In the genomic region with DNA sequence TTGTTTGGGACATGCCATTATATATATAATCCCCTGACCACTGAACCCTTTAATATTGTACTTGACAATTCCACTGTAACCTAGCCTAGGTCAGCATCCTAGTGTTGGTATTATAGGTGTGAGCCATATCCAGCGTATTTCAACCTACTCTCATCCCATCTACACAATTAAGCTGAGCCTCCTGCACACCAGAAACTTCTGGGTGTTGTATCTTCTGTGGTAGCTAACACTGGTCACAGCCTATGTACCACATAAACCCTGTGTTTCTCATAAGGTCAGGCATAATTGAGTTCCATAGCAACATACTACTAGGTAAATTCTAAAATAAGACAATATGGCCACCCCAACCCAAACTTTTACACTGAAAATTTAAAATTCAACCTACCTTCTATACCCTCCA, we compare ENCODE assay signal across 23 mouse cellular contexts. TPM values are rescaled to one million over a fixed set of nuclear protein-coding genes. Genes with fewer than 3 reads are reported as not detected.
DNase-seq lines count a peak whose midpoint lies in the region; ATAC-seq and TF ChIP-seq lines count a peak whose summit lies in the region.
"Had no signal": no experiment of that assay in that cellular context is flagged by ENCODE, and none has a peak within 500 bp of the region (broad histone marks: within the 10 kb centered on the region; RNA-seq: fewer than 3 reads in every experiment).

No protein-coding gene starts in this region.

- peaks cover 16% of the 10 kb centered on the region for H3K4me1 ChIP-seq in heart, postnatal 0 days (ENCODE audit: control insufficient read depth, insufficient read depth)
- peaks cover 24% of the 10 kb centered on the region for H3K4me1 ChIP-seq in midbrain, embryonic 10.5 days
- H3K4me1 ChIP-seq in midbrain, embryonic 14.5 days (ENCODE audit: control insufficient read depth, insufficient read depth, low read length) = peaks cover 19% of the 10 kb centered on the region
- no peaks in the 10 kb centered on the region for H3K4me1 ChIP-seq in ES-Bruce4 (ENCODE audit: control insufficient read depth, insufficient read depth, low read length)
- peaks cover 30% of the 10 kb centered on the region for H3K4me1 ChIP-seq in liver, postnatal 0 days (ENCODE audit: insufficient read depth)

- H3K36me3 ChIP-seq in heart, postnatal 0 days (replicated peaks; ENCODE audit: control insufficient read depth, insufficient read depth, low read length) = peaks cover 58% of the 10 kb centered on the region
- H3K36me3 ChIP-seq in midbrain, embryonic 10.5 days = peaks cover 82% of the 10 kb centered on the region
- H3K36me3 ChIP-seq in midbrain, embryonic 14.5 days (ENCODE audit: control insufficient read depth, insufficient read depth, low read length) = peaks cover 73% of the 10 kb centered on the region
- H3K36me3 ChIP-seq in ES-Bruce4 (ENCODE audit: control insufficient read depth, insufficient read depth, low read length, poor library complexity, severe bottlenecking) = peaks cover 68% of the 10 kb centered on the region
- peaks cover 65% of the 10 kb centered on the region for H3K36me3 ChIP-seq in liver, postnatal 0 days (replicated peaks; ENCODE audit: insufficient read depth, low read length)

- H3K9me3 ChIP-seq in heart, postnatal 0 days (replicated peaks; ENCODE audit: control insufficient read depth, low read length) = no peaks in the 10 kb centered on the region
- no peaks in the 10 kb centered on the region for H3K9me3 ChIP-seq in midbrain, embryonic 10.5 days (replicated peaks)
- H3K9me3 ChIP-seq in midbrain, embryonic 14.5 days (ENCODE audit: control insufficient read depth, low read length) = no peaks in the 10 kb centered on the region
- H3K9me3 ChIP-seq in ES-Bruce4 (replicated peaks; ENCODE audit: control insufficient read depth, insufficient read depth, low read length, poor library complexity, severe bottlenecking) = no peaks in the 10 kb centered on the region
- H3K9me3 ChIP-seq in liver, postnatal 0 days (ENCODE audit: low read length) = no peaks in the 10 kb centered on the region
- H3K9me3 ChIP-seq: embryonic facial prominence, embryonic 15.5 days; forebrain, embryonic 15.5 days; hindbrain, embryonic 13.5 days had no signal

- no peak overlapping the region for H3K4me2 ChIP-seq in heart, postnatal 0 days (ENCODE audit: low read depth, low read length)
- H3K4me2 ChIP-seq in midbrain, embryonic 14.5 days (ENCODE audit: low read length) = no peak overlapping the region
- no peak overlapping the region for H3K4me2 ChIP-seq in liver, postnatal 0 days (ENCODE audit: low read depth, low read length)
- H3K4me2 ChIP-seq: embryonic facial prominence, embryonic 15.5 days; forebrain, embryonic 15.5 days; hindbrain, embryonic 13.5 days had no signal

- no peak for DNase-seq in heart, postnatal 0 days (ENCODE audit: low spot score)
- DNase-seq in heart, adult 9 months (ENCODE audit: low spot score in 2 of 2) = no peak
- DNase-seq in midbrain, embryonic 10.5 days (ENCODE audit: low spot score) = peak; percentile 8
- no peak for DNase-seq in midbrain, embryonic 14.5 days
- peak; percentile 7 for DNase-seq in liver, postnatal 0 days
- no peak for DNase-seq in layer of hippocampus, postnatal 10 days (ENCODE audit: low spot score in 2 of 2)
- DNase-seq: adrenal gland, adult 2 months; adrenal gland, postnatal 25 days; B cell, adult 2 months; cerebellum, adult 2 months; cerebellum, postnatal 14 days; embryo, embryonic 11 days; gastrocnemius, postnatal 36 days; heart, adult 18-20 months; heart, postnatal 14 days had no signal

- TF ChIP-seq POLR2A in ES-Bruce4 (IDR thresholded peaks at IDR 0.05; ENCODE audit: insufficient read depth, low read length) = no peak

- H3K9ac ChIP-seq in heart, postnatal 0 days (replicated peaks; ENCODE audit: low read depth, low read length) = no peak overlapping the region
- H3K9ac ChIP-seq in midbrain, embryonic 14.5 days (replicated peaks; ENCODE audit: low read length) = no peak overlapping the region
- H3K9ac ChIP-seq in ES-Bruce4 (ENCODE audit: low read depth, poor library complexity, severe bottlenecking) = no peak overlapping the region
- no peak overlapping the region for H3K9ac ChIP-seq in liver, postnatal 0 days (replicated peaks)
- H3K9ac ChIP-seq: embryonic facial prominence, embryonic 15.5 days; forebrain, embryonic 15.5 days; hindbrain, embryonic 13.5 days had no signal

- ATAC-seq in heart, postnatal 0 days (ENCODE audit: insufficient read depth, low read depth) = no peak
- ATAC-seq in midbrain, embryonic 14.5 days (ENCODE audit: low FRiP score, low TSS enrichment) = no peak
- ATAC-seq in liver, postnatal 0 days = no peak
- ATAC-seq: CD4-positive, CD25-positive, alpha-beta regulatory T cell, adult 4 months; forebrain, embryonic 15.5 days; hindbrain, postnatal 0 days; intestine, embryonic 16.5 days had no signal

- no peak for TF ChIP-seq CTCF in heart, postnatal 0 days (IDR thresholded peaks at IDR 0.05; ENCODE audit: low read depth)
- TF ChIP-seq CTCF in ES-Bruce4 (IDR thresholded peaks at IDR 0.05; ENCODE audit: low read depth, low read length) = no peak
- TF ChIP-seq CTCF in liver, postnatal 0 days (IDR thresholded peaks at IDR 0.05; ENCODE audit: low read depth) = no peak

- TF ChIP-seq EP300 in heart, postnatal 0 days (IDR thresholded peaks at IDR 0.05; ENCODE audit: low read depth) = no peak
- TF ChIP-seq EP300 in ES-Bruce4 (IDR thresholded peaks at IDR 0.05; ENCODE audit: insufficient read depth, low read depth, low read length) = no peak
- no peak for TF ChIP-seq EP300 in liver, postnatal 0 days (IDR thresholded peaks at IDR 0.05; ENCODE audit: low read depth)

- H3K27me3 ChIP-seq in heart, postnatal 0 days (ENCODE audit: control insufficient read depth, insufficient read depth, low read length) = no peaks in the 10 kb centered on the region
- H3K27me3 ChIP-seq in midbrain, embryonic 10.5 days (ENCODE audit: low read depth, poor library complexity, severe bottlenecking) = no peaks in the 10 kb centered on the region
- H3K27me3 ChIP-seq in midbrain, embryonic 14.5 days (ENCODE audit: control insufficient read depth, insufficient read depth, low read length) = no peaks in the 10 kb centered on the region
- no peaks in the 10 kb centered on the region for H3K27me3 ChIP-seq in ES-Bruce4 (ENCODE audit: control insufficient read depth, insufficient read depth, low read length, poor library complexity, severe bottlenecking)
- H3K27me3 ChIP-seq in liver, postnatal 0 days (ENCODE audit: insufficient read depth, low read length) = no peaks in the 10 kb centered on the region
- H3K27me3 ChIP-seq: embryonic facial prominence, embryonic 15.5 days; forebrain, embryonic 15.5 days; hindbrain, embryonic 13.5 days had no signal

- H3K4me3 ChIP-seq in heart, postnatal 0 days (ENCODE audit: low read depth, low read length) = no peak overlapping the region
- H3K4me3 ChIP-seq in midbrain, embryonic 10.5 days = no peak overlapping the region
- H3K4me3 ChIP-seq in midbrain, embryonic 14.5 days (replicated peaks; ENCODE audit: low read depth, low read length) = no peak overlapping the region
- no peak overlapping the region for H3K4me3 ChIP-seq in ES-Bruce4 (ENCODE audit: low read depth, low read length)
- no peak overlapping the region for H3K4me3 ChIP-seq in liver, postnatal 0 days (ENCODE audit: low read depth, low read length)
- H3K4me3 ChIP-seq: embryonic facial prominence, embryonic 15.5 days; erythroblast, embryonic 14.5 days; forebrain, embryonic 15.5 days; hindbrain, embryonic 13.5 days had no signal

- WGBS in heart, postnatal 0 days = 77% methylated on average over 1 of the region's 1 CpGs
- WGBS in midbrain, embryonic 10.5 days = 88% methylated on average over 1 of the region's 1 CpGs
- WGBS in midbrain, embryonic 14.5 days = 83% methylated on average over 1 of the region's 1 CpGs
- 94% methylated on average over 1 of the region's 1 CpGs for WGBS in liver, postnatal 0 days (ENCODE audit: insufficient replicate concordance)

- H3K27ac ChIP-seq in heart, postnatal 0 days (ENCODE audit: low read depth) = 0 out of 2 replicates have a peak overlapping the region, but pooled peaks have one; percentile 30
- no peak overlapping the region for H3K27ac ChIP-seq in midbrain, embryonic 10.5 days (replicated peaks)
- no peak overlapping the region for H3K27ac ChIP-seq in midbrain, embryonic 14.5 days (replicated peaks; ENCODE audit: low read depth, low read length)
- H3K27ac ChIP-seq in ES-Bruce4 (ENCODE audit: insufficient read depth, low read length) = 0 out of 2 replicates have a peak overlapping the region, but pooled peaks have one; percentile 24
- no peak overlapping the region for H3K27ac ChIP-seq in liver, postnatal 0 days (ENCODE audit: low read depth)
- H3K27ac ChIP-seq: embryonic facial prominence, embryonic 15.5 days; forebrain, embryonic 15.5 days; hindbrain, embryonic 13.5 days; hindbrain, postnatal 0 days had no signal

RNA-seq across cellular contexts. Expression of a gene that starts 4.3 kb away (rescaled TPM):
- total RNA-seq in heart, postnatal 0 days (2014; rRNA removed; ENCODE audit: low replicate concordance) = 160 and 268 TPM in 2 replicates
- 519 and 555 TPM in 2 replicates for polyA plus RNA-seq in heart, postnatal 0 days (2015; fragmentation: Nextera tagmentation; extraction: Ambion mirVana)
- polyA plus RNA-seq in midbrain, embryonic 10.5 days (2016; fragmentation: Nextera tagmentation; extraction: Ambion mirVana) = 96.1 and 103 TPM in 2 replicates
- polyA plus RNA-seq in midbrain, embryonic 14.5 days (2014; fragmentation: Nextera tagmentation; extraction: Ambion mirVana) = 124 and 139 TPM in 2 replicates
- 26.5 and 27.7 TPM in 2 replicates for polyA plus RNA-seq in ES-Bruce4 (2011; ENCODE audit: insufficient read depth, insufficient read length, low read depth, missing spikeins)
- 98.3 and 109 TPM in 2 replicates for polyA plus RNA-seq in liver, postnatal 0 days (2015; fragmentation: Nextera tagmentation; extraction: Ambion mirVana)
- 10 to 100 TPM; 41.4 to 48.3 TPM for total RNA-seq in layer of hippocampus, postnatal 10 days (2021)

RNA-seq across cellular contexts. Expression of a gene that starts 14.4 kb away (rescaled TPM):
- 62.2 and 85.6 TPM in 2 replicates for total RNA-seq in heart, postnatal 0 days (2014; rRNA removed; ENCODE audit: low replicate concordance)
- 107 and 109 TPM in 2 replicates for polyA plus RNA-seq in heart, postnatal 0 days (2015; fragmentation: Nextera tagmentation; extraction: Ambion mirVana)
- polyA plus RNA-seq in midbrain, embryonic 10.5 days (2016; fragmentation: Nextera tagmentation; extraction: Ambion mirVana) = 440 and 471 TPM in 2 replicates
- 243 and 369 TPM in 2 replicates for polyA plus RNA-seq in midbrain, embryonic 14.5 days (2014; fragmentation: Nextera tagmentation; extraction: Ambion mirVana)
- 1,120 and 1,155 TPM in 2 replicates for polyA plus RNA-seq in ES-Bruce4 (2011; ENCODE audit: insufficient read depth, insufficient read length, low read depth, missing spikeins)
- 106 and 132 TPM in 2 replicates for polyA plus RNA-seq in liver, postnatal 0 days (2015; fragmentation: Nextera tagmentation; extraction: Ambion mirVana)
- 100 to 1,000 TPM; 432 to 471 TPM for total RNA-seq in layer of hippocampus, postnatal 10 days (2021)

Comparison
In these comparisons a context has a peak if more than half of its experiments do, and no peak if none do; other contexts are left out.
1. DNase-seq: peak in midbrain, embryonic 10.5 days (single experiment) and liver, postnatal 0 days (single experiment); none in heart, postnatal 0 days (single experiment), heart, adult 9 months (0 of 2), midbrain, embryonic 14.5 days (single experiment) and layer of hippocampus, postnatal 10 days (0 of 2).
2. H3K27ac ChIP-seq: peak in heart, postnatal 0 days (single experiment) and ES-Bruce4 (single experiment); none in midbrain, embryonic 10.5 days (single experiment), midbrain, embryonic 14.5 days (single experiment) and liver, postnatal 0 days (single experiment).